Mouse (Mus musculus) myocyte (in vitro differentiated cells): ENCODE results near the gene Npvf.

Experiments
- E2F4 ChIP-seq: IDR thresholded peaks from one replicate; pipeline ENCODE4 v1.6.1; 2011; ENCODE audit warnings: mild to moderate bottlenecking, control low read depth, moderate library complexity; ENCODE audit not compliant: insufficient read depth
- MAX ChIP-seq: IDR thresholded peaks from one replicate; pipeline ENCODE4 v1.6.1; 2011; ENCODE audit warnings: low read depth, mild to moderate bottlenecking, control low read depth
- MYOD1 ChIP-seq, 3 experiments: IDR thresholded peaks; one replicate each; pipeline ENCODE4 v1.6.1; 2011; ENCODE audit warnings: control low read depth in 2 of 3, low read depth in 2 of 3, mild to moderate bottlenecking in 2 of 3, moderate library complexity in 1 of 3; ENCODE audit not compliant: insufficient read length in 2 of 3, control insufficient read depth in 1 of 3
- MYOG ChIP-seq, 3 experiments: IDR thresholded peaks; one replicate each; pipeline ENCODE4 v1.6.1; 2011; ENCODE audit warnings: control low read depth in 2 of 3, low read depth in 2 of 3, mild to moderate bottlenecking in 2 of 3; ENCODE audit not compliant: insufficient read length in 2 of 3, control insufficient read depth in 1 of 3, insufficient read depth in 1 of 3
- POLR2A ChIP-seq: IDR thresholded peaks from one replicate; pipeline ENCODE4 v1.6.1; 2011; ENCODE audit warnings: low read depth, mild to moderate bottlenecking, control low read depth, moderate library complexity; ENCODE audit not compliant: insufficient read length
- POLR2AphosphoS2 ChIP-seq: IDR thresholded peaks from one replicate; pipeline ENCODE4 v1.6.1; 2011; ENCODE audit warnings: low read depth, control low read depth; ENCODE audit not compliant: insufficient read length
- REST ChIP-seq: IDR thresholded peaks from one replicate; pipeline ENCODE4 v1.6.1; 2011; ENCODE audit warnings: mild to moderate bottlenecking, control low read depth, moderate library complexity; ENCODE audit not compliant: insufficient read depth, insufficient read length
- TCF12 ChIP-seq: IDR thresholded peaks from one replicate; pipeline ENCODE4 v1.6.1; 2011; ENCODE audit warnings: mild to moderate bottlenecking, control low read depth; ENCODE audit not compliant: poor library complexity, insufficient read depth, severe bottlenecking
- TCF3 ChIP-seq: IDR thresholded peaks from one replicate; pipeline ENCODE4 v1.6.1; 2011; ENCODE audit warnings: low read depth, control low read depth; ENCODE audit not compliant: insufficient read length
- USF1 ChIP-seq: IDR thresholded peaks from one replicate; pipeline ENCODE4 v1.6.1; 2011; ENCODE audit warnings: low read depth, mild to moderate bottlenecking, control low read depth, moderate library complexity

GRCm38 (mm10) chr6:50658466-50658865 lies 4.2 kb upstream of the Npvf start:
- TF ChIP-seq POLR2A (no peak), TCF12 (no peak), MYOG (IDR thresholded peaks at IDR 0.05; ENCODE audit: control insufficient read depth in 1 of 3, insufficient read depth in 1 of 3, insufficient read length in 2 of 3, low read depth in 2 of 3) (no peak), USF1 (no peak), MYOD1 (IDR thresholded peaks at IDR 0.05; ENCODE audit: control insufficient read depth in 1 of 3, insufficient read length in 2 of 3, low read depth in 2 of 3) (no peak), TCF3 (no peak), E2F4 (no peak), MAX (no peak), POLR2AphosphoS2 (no peak), REST (no peak)
